Mouse (Mus musculus): ENCODE data around the gene Tagln3. TPM values are rescaled to one million over a fixed set of nuclear protein-coding genes. Genes with fewer than 3 reads are reported as not detected.
A peak's percentile ranks its signal among the peaks of the same experiment; 100 is the strongest.

The Tagln3 gene
- total and polyA plus RNA-seq, 2 experiments = 0.43 to 0.55 TPM

- DNase-seq (ENCODE audit: extremely low read depth, low read depth, low spot score) = no peak
- TF ChIP-seq CTCF (IDR thresholded peaks at IDR 0.05; ENCODE audit: low read depth, low read length) = no peak
- no peak for TF ChIP-seq POLR2A (IDR thresholded peaks at IDR 0.05; ENCODE audit: extremely low read depth, insufficient read depth, low read length)
- H3K36me3 ChIP-seq (ENCODE audit: control insufficient read depth, insufficient read depth, low read length) = peaks cover 50% of the 10 kb centered on the region
Observed at GRCm38 (mm10) chr16:45765102-45765501, 40.7 kb upstream of the Tagln3 start.

DNA sequence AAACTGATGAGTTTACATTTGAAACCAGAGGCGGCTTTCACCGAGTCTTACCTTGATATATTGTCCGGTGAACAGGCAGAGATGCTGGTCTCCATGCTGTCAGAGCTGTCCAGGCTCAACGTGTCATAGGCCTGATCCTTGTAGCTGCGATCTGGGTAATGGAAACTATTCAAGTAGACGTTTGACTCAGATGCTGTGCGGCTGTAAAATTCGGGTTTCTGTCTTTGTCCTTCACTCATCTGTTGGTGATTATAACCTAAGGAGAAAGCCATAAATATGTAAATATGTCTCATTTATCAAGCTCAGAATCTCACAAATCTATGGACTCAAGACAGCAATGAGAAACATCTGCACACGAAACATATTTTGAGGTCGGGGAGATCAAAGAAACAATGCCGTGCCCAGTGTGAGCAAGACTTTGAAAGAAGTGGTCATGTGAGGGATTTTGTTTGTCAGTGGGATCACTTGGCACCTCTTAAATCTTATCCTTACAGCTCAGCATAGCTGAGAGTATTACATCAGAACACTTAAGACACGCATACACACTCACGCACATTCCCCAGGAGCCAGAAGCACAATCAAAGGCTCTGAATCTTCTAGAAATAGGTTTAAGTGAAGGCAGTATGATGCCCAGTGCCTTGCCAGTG lies 38.6 kb upstream of the Tagln3 start:
- H3K4me1 ChIP-seq (ENCODE audit: control insufficient read depth, insufficient read depth, low read length) = peaks cover 2% of the 10 kb centered on the region
- no peak overlapping the region for H3K27ac ChIP-seq (replicated peaks; ENCODE audit: insufficient read depth, low read depth, low read length)
- WGBS = 94% methylated on average over 13 of the region's 13 CpGs
- peaks cover 50% of the 10 kb centered on the region for H3K36me3 ChIP-seq (ENCODE audit: control insufficient read depth, insufficient read depth, low read length)
- no peak for TF ChIP-seq CTCF (IDR thresholded peaks at IDR 0.05; ENCODE audit: low read depth, low read length)
- no peak for TF ChIP-seq POLR2A (IDR thresholded peaks at IDR 0.05; ENCODE audit: extremely low read depth, insufficient read depth, low read length)
- no peak for DNase-seq (ENCODE audit: extremely low read depth, low read depth, low spot score)
- H3K9ac ChIP-seq (ENCODE audit: low read depth, low read length) = no peak overlapping the region
- no peak overlapping the region for H3K4me3 ChIP-seq (ENCODE audit: insufficient read depth, low read depth, low read length)
- H3K27me3 ChIP-seq (ENCODE audit: control insufficient read depth, insufficient read depth, low read length) = no peaks in the 10 kb centered on the region
- no peaks in the 10 kb centered on the region for H3K79me2 ChIP-seq (ENCODE audit: control insufficient read depth, insufficient read depth, low read length)

More at GRCm38 (mm10) chr16:45765102-45765501, 40.7 kb upstream of the Tagln3 start:
- Histone ChIP-seq H3K27ac (replicated peaks; ENCODE audit: insufficient read depth, low read depth, low read length) (no peak overlapping the region), H3K27me3 (ENCODE audit: control insufficient read depth, insufficient read depth, low read length) (no peaks in the 10 kb centered on the region), H3K79me2 (ENCODE audit: control insufficient read depth, insufficient read depth, low read length) (no peaks in the 10 kb centered on the region), H3K4me3 (ENCODE audit: insufficient read depth, low read depth, low read length) (no peak overlapping the region), H3K9ac (ENCODE audit: low read depth, low read length) (no peak overlapping the region), H3K4me1 (ENCODE audit: control insufficient read depth, insufficient read depth, low read length) (no peaks in the 10 kb centered on the region)
- 73% methylated on average over 3 of the region's 3 CpGs for WGBS

- peaks cover 2% of the 10 kb centered on the region for H3K4me1 ChIP-seq (ENCODE audit: control insufficient read depth, insufficient read depth, low read length)
- H3K36me3 ChIP-seq (ENCODE audit: control insufficient read depth, insufficient read depth, low read length) = peaks cover 53% of the 10 kb centered on the region
- no peaks in the 10 kb centered on the region for H3K79me2 ChIP-seq (ENCODE audit: control insufficient read depth, insufficient read depth, low read length)
- TF ChIP-seq POLR2A (IDR thresholded peaks at IDR 0.05; ENCODE audit: extremely low read depth, insufficient read depth, low read length) (no peak), CTCF (IDR thresholded peaks at IDR 0.05; ENCODE audit: low read depth, low read length) (no peak)
- H3K4me3 ChIP-seq (ENCODE audit: insufficient read depth, low read depth, low read length) = no peak overlapping the region
- no peak overlapping the region for H3K27ac ChIP-seq (replicated peaks; ENCODE audit: insufficient read depth, low read depth, low read length)
- H3K9ac ChIP-seq (ENCODE audit: low read depth, low read length) = no peak overlapping the region
- WGBS = 74% methylated on average over 1 of the region's 1 CpGs
- no peaks in the 10 kb centered on the region for H3K27me3 ChIP-seq (ENCODE audit: control insufficient read depth, insufficient read depth, low read length)
- DNase-seq (ENCODE audit: extremely low read depth, low read depth, low spot score) = no peak
Observed at GRCm38 (mm10) chr16:45761425-45761824, 37.0 kb upstream of the Tagln3 start.

GRCm38 (mm10) chr16:45758726-45759269 lies 34.4 kb upstream of the Tagln3 start:
- Histone ChIP-seq H3K27me3 (ENCODE audit: control insufficient read depth, insufficient read depth, low read length) (no peaks in the 10 kb centered on the region), H3K4me3 (ENCODE audit: insufficient read depth, low read depth, low read length) (no peak overlapping the region), H3K4me1 (ENCODE audit: control insufficient read depth, insufficient read depth, low read length) (peaks cover 2% of the 10 kb centered on the region), H3K36me3 (ENCODE audit: control insufficient read depth, insufficient read depth, low read length) (peaks cover 41% of the 10 kb centered on the region), H3K79me2 (ENCODE audit: control insufficient read depth, insufficient read depth, low read length) (no peaks in the 10 kb centered on the region), H3K9ac (ENCODE audit: low read depth, low read length) (no peak overlapping the region), H3K27ac (replicated peaks; ENCODE audit: insufficient read depth, low read depth, low read length) (peak overlapping the region; percentile 13; the same call in 1 of the 2 replicates)
- no peak for DNase-seq (ENCODE audit: extremely low read depth, low read depth, low spot score)
- WGBS = 65% methylated on average over 9 of the region's 9 CpGs
- TF ChIP-seq CTCF (IDR thresholded peaks at IDR 0.05; ENCODE audit: low read depth, low read length) (no peak), POLR2A (IDR thresholded peaks at IDR 0.05; ENCODE audit: extremely low read depth, insufficient read depth, low read length) (no peak)

DNA sequence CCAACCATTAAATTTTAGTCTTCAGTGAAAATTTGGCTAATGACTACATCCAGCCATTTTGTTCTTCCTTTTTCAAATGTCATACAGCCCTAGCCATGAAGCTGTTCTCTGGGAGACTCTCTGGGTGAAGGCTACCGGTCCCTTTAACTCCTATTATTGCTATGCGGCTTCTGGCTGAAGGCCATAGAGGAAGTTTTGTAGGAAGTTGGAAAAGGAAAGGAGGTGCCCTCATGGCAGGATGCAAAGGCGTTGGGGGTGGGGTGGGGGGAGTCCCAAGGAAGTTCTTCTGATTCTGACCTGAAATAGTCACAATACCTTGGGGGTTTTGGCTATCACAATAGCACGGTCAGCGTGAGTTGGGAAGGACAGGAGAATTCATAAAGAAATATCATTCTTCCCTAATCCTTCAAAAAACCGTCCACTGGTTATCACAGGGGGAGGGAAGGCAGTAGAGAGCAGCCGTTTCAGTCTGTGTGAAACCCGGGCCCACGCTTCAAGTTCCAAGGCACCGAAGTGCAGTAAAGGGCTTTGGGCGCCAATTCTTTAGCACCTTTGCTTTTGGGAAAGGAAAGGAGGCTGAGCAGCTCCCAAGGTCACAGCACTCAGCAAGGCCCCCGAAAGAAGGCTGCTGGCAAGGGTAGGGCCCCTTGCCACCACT lies 33.1 kb upstream of the Tagln3 start:
- 78% methylated on average over 12 of the region's 12 CpGs for WGBS
- peak; percentile 20 for DNase-seq (ENCODE audit: extremely low read depth, low read depth, low spot score)
- H3K36me3 ChIP-seq (ENCODE audit: control insufficient read depth, insufficient read depth, low read length) = peaks cover 30% of the 10 kb centered on the region
- no peak overlapping the region for H3K4me3 ChIP-seq (ENCODE audit: insufficient read depth, low read depth, low read length)
- H3K79me2 ChIP-seq (ENCODE audit: control insufficient read depth, insufficient read depth, low read length) = no peaks in the 10 kb centered on the region
- peaks cover 2% of the 10 kb centered on the region for H3K4me1 ChIP-seq (ENCODE audit: control insufficient read depth, insufficient read depth, low read length)
- TF ChIP-seq POLR2A (IDR thresholded peaks at IDR 0.05; ENCODE audit: extremely low read depth, insufficient read depth, low read length) (no peak), CTCF (IDR thresholded peaks at IDR 0.05; ENCODE audit: low read depth, low read length) (no peak)
- peak overlapping the region; percentile 91 for H3K27ac ChIP-seq (replicated peaks; ENCODE audit: insufficient read depth, low read depth, low read length)
- H3K27me3 ChIP-seq (ENCODE audit: control insufficient read depth, insufficient read depth, low read length) = no peaks in the 10 kb centered on the region
- no peak overlapping the region for H3K9ac ChIP-seq (ENCODE audit: low read depth, low read length)
